Mouse (Mus musculus) erythroblast, embryonic 14.5 days (primary cell): ENCODE data around the gene Wnk4.

Experiments
- GATA1 ChIP-seq: IDR thresholded peaks from 2 replicates; pipeline ENCODE4 v1.6.1; 2012; ENCODE audit warnings: low read length, inconsistent platforms, mixed read lengths
- TAL1 ChIP-seq: IDR thresholded peaks from 3 replicates; pipeline ENCODE4 v1.6.1; 2012; ENCODE audit warnings: low read length, inconsistent platforms, mixed read lengths

DNA sequence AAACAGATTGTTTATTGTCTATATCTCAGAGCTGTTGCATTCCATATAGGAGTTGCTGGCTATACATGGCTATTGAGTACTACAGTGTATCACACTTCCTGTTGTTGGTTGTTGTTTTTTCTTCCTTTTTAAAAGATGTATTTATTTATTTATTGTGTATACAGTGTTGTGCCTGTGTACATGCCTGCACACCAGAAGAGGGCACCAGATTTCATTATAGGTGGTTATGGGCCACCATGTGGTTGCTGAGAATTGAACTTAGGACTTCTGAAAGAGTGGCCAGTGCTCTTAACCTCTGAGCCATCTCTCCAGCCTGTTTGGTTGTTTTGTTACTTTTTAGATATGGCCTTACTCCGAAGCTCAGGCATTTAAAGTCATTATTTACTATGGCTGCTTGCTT, 54.2 kb downstream of the Wnk4 start:
- TF ChIP-seq GATA1 (no peak), TAL1 (no peak)
